8 mouse cellular contexts compared by ENCODE assay signal in the genomic region with DNA sequence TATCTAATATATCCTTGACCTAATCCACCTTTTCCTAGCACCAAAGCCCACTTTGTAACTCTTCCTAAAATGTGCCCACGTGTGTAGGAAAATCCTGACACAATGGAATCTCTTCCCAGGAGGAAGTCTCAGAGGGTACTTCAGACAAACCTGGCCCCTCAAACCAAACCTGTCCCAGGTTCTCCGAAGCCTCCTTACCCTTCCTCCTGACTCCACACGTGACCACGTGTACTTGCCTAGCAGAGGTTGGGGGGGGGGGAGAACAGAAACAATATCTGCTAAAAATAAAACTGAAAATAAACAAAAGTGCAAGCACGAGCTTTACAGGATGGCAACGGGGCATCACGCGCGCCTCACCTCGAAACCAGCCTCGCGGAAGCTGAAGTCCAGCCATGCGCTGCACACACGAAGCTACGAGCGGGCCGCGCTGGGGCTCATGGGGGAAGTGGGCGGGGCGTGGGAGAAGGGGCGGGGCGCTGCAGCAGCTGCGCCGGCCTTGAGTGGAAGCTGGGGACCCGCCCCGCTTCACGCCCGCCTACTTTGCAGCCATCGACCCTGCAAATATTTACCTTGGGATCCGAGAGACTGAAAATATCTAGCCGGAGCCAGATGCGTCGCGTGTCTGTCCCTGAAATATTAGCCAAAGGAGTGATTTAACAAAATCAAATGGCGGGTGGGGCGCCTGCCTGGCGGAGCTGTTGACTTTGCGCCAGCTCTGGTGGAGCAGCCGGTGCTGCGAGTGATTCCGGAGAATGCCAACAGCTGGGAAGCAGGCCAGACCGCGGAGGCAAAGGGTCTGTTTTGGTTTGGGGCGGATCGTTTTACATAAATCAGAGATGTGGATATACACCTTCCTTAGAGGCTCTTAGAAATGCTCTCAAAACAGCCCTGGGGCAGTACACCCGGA. TPM values are rescaled to one million over a fixed set of nuclear protein-coding genes. Genes with fewer than 3 reads are reported as not detected.
DNase-seq lines count a peak whose midpoint lies in the region; ATAC-seq lines count a peak whose summit lies in the region.

No protein-coding gene starts in this region.

- peak; percentile 94 for ATAC-seq in megakaryocyte progenitor cell, adult 5-6 weeks (replicated peaks; ENCODE audit: poor library complexity)

- DNase-seq in adrenal gland, adult 18-20 months (ENCODE audit: low spot score in 2 of 2): peak; percentile 39 to 47
- peak; percentile 81 for DNase-seq in embryo, embryonic 10 days (ENCODE audit: low spot score)
- peak; percentile 65 for DNase-seq in gastrocnemius, postnatal 10 days
- DNase-seq in induced T-regulatory cell, adult 2 months (ENCODE audit: low read depth): peak; percentile 95
- peak; percentile 44 to 81 for DNase-seq in left cerebral cortex, postnatal 10 days (ENCODE audit: extremely low spot score in 1 of 2, low spot score in 2 of 2)
- peak; percentile 70 for DNase-seq in right cerebral cortex, postnatal 14 days
- DNase-seq in urinary bladder, postnatal 4 days (ENCODE audit: low spot score in 2 of 2): peak; percentile 48 to 71

- intact Hi-C loops in left cerebral cortex, postnatal 10 days (cut with DNase I): no loop called here

RNA-seq across cellular contexts. Expression of gene Gfi1, which starts 38.0 kb away (rescaled TPM):
- under 1 TPM in 1 of 2 experiments, not detected in 1; 0.32 TPM for total RNA-seq in adrenal gland, adult 18-20 months (2021)
- total RNA-seq in gastrocnemius, postnatal 10 days (2021): under 1 TPM; 0.12 to 0.25 TPM
- total RNA-seq in left cerebral cortex, postnatal 10 days (2021): not detected
- 45.2 and 47.9 TPM in 2 replicates for total RNA-seq in megakaryocyte progenitor cell, adult 5-6 weeks (2015)
- total RNA-seq in megakaryocyte progenitor cell, adult 5-6 weeks (2017): 57.9 and 61.6 TPM in 2 replicates

Comparison
In these comparisons a context has a peak if more than half of its experiments do, and no peak if none do; other contexts are left out.
1. Peak in every context shown above with its lines: DNase-seq and ATAC-seq.
2. DNase-seq: peak in every context shown above with its lines; median percentile 95 in induced T-regulatory cell, adult 2 months; 81 in embryo, embryonic 10 days; 70 in right cerebral cortex, postnatal 14 days; 65 in gastrocnemius, postnatal 10 days; 62 in left cerebral cortex, postnatal 10 days; 60 in urinary bladder, postnatal 4 days; 43 in adrenal gland, adult 18-20 months.
3. RNA of gene Gfi1, which starts 38.0 kb away (total RNA-seq): 45.2 to 61.6 TPM in megakaryocyte progenitor cell, adult 5-6 weeks; 0.32 TPM in adrenal gland, adult 18-20 months, 0.12 to 0.25 TPM in gastrocnemius, postnatal 10 days and not detected in left cerebral cortex, postnatal 10 days; every median in the first group is over 10 times any median in the second.